Mouse (Mus musculus): ENCODE measurements around the gene Pald1. TPM values are rescaled to one million over a fixed set of nuclear protein-coding genes. Genes with fewer than 3 reads are reported as not detected.

Pald1 gene
- total and polyA plus RNA-seq, 3 experiments = 15.3 to 17.7 (median 17.6) TPM

DNA sequence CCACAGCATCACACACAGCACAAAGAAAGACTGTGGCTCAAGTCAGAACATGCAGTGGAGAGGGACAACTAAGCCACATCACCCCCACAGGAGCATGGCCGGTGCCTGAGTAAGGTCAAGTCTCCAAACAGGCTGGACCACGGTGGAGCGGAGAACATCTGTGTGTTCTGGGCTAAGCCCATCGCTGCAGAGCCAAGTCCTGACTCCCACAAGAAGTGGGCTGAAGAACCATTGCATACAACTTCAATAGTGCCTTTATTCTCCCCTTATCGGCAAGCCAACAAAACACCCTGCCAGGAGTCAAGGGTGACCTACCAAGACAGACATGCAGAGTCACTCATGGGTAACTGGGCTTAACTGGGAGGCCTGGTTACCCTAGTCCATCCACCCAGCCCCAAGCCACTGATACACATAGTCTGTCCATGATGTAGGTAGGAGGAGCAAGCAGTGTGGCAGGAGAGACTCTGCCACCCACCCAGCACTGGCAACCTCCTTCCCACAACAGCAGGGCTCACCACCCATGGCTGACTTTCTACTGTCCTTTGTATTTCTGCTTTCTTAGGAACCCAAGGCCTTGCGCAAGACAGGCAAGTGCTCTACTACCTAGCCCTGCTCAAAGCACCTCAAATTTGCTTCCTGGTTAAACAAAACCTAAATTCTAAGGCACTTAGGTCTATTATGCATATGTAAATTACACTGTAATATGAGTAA lies 8.4 kb downstream of the Pald1 start:
- 49% methylated on average over 6 of the region's 6 CpGs for WGBS
- H3K4me1 ChIP-seq (ENCODE audit: control insufficient read depth, insufficient read depth, low read length) = peaks cover 56% of the 10 kb centered on the region
- H3K4me3 ChIP-seq = no peak overlapping the region

DNA sequence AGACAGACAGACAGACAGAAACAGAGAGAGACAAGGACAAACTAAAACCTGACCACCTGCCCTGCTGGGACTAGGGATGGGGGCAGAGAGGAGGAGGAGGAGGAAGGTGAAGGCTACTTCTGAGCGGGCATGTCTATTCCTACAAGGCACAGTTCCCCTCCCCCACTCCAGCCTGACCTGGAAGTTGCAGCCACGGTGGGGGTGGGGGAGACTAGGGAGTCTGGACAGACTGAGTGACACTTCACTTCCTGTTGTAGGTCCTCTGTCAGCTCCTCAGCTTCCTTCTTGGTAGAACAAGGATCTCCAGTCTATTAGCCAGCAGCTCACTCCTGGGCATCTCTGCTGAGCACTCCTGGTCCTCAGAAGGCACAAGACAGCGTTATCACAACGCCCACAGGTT lies 9.3 kb downstream of the Pald1 start:
- peak overlapping the region; percentile 62 for H3K27ac ChIP-seq
- peaks cover 14% of the 10 kb centered on the region for H3K36me3 ChIP-seq (ENCODE audit: control insufficient read depth, insufficient read depth, low read length)
- peaks cover 5% of the 10 kb centered on the region for H3K79me2 ChIP-seq (replicated peaks; ENCODE audit: control insufficient read depth, insufficient read depth, low read length)
- intact Hi-C loops (cut with DNase I) = no loop called here
- peak; percentile 62 to 64 for DNase-seq
- no peak overlapping the region for H3K4me3 ChIP-seq
- no peaks in the 10 kb centered on the region for H3K27me3 ChIP-seq (ENCODE audit: control insufficient read depth, insufficient read depth, low read length)
- 0 out of 2 replicates have a peak, but pooled peaks have one; percentile 56 for TF ChIP-seq EP300 (IDR thresholded peaks at IDR 0.05; ENCODE audit: insufficient read depth, low read depth, low read length)
- TF ChIP-seq CTCF (IDR thresholded peaks at IDR 0.05) = no peak
- peak; percentile 32; the same call in 1 of the 2 replicates for TF ChIP-seq POLR2A (IDR thresholded peaks at IDR 0.05; ENCODE audit: insufficient read depth, low read depth, low read length)
- H3K4me1 ChIP-seq (ENCODE audit: control insufficient read depth, insufficient read depth, low read length) = peaks cover 54% of the 10 kb centered on the region
- no peak overlapping the region for H3K9ac ChIP-seq (ENCODE audit: low read depth, low read length)
- 26% methylated on average over 4 of the region's 4 CpGs for WGBS

More for the DNA sequence above, 8.4 kb downstream of the Pald1 start:
- H3K9ac ChIP-seq (ENCODE audit: low read depth, low read length) = no peak overlapping the region
- peaks cover 5% of the 10 kb centered on the region for H3K79me2 ChIP-seq (replicated peaks; ENCODE audit: control insufficient read depth, insufficient read depth, low read length)
- peaks cover 12% of the 10 kb centered on the region for H3K36me3 ChIP-seq (ENCODE audit: control insufficient read depth, insufficient read depth, low read length)
- peak in 1 of 2 experiments; percentile 37 for DNase-seq
- no peaks in the 10 kb centered on the region for H3K27me3 ChIP-seq (ENCODE audit: control insufficient read depth, insufficient read depth, low read length)
- H3K27ac ChIP-seq = peak overlapping the region; percentile 62
- no peak for TF ChIP-seq CTCF (IDR thresholded peaks at IDR 0.05)
- no peak for TF ChIP-seq POLR2A (IDR thresholded peaks at IDR 0.05; ENCODE audit: insufficient read depth, low read depth, low read length)
- TF ChIP-seq EP300 (IDR thresholded peaks at IDR 0.05; ENCODE audit: insufficient read depth, low read depth, low read length) = no peak
- intact Hi-C loops (cut with DNase I) = no loop called here

DNA sequence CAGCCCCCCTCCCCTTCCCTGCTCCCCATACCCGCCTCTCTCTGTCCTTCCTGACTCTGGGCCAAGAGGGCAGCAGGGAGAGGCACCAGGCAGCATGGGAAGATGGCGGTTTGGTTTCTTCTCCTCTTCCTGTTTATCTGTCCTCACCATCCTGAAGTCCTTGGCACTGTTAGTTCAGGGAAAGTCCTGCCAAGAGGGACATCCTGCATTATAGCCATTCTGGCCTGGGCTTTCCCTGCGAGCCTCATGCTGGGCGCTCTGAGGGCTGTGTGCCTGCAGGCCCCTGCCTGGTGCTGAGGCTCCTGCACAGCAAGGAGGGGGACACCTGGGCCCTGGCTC lies 10.8 kb downstream of the Pald1 start:
- WGBS = 25% methylated on average over 4 of the region's 4 CpGs
- H3K4me1 ChIP-seq (ENCODE audit: control insufficient read depth, insufficient read depth, low read length) = peaks cover 58% of the 10 kb centered on the region
- peaks cover 25% of the 10 kb centered on the region for H3K36me3 ChIP-seq (ENCODE audit: control insufficient read depth, insufficient read depth, low read length)
- H3K4me3 ChIP-seq = no peak overlapping the region
- TF ChIP-seq POLR2A (IDR thresholded peaks at IDR 0.05; ENCODE audit: insufficient read depth, low read depth, low read length) (no peak), CTCF (IDR thresholded peaks at IDR 0.05) (no peak), EP300 (IDR thresholded peaks at IDR 0.05; ENCODE audit: insufficient read depth, low read depth, low read length) (no peak)
- DNase-seq = peak in 1 of 2 experiments; percentile 26
- peaks cover 6% of the 10 kb centered on the region for H3K79me2 ChIP-seq (replicated peaks; ENCODE audit: control insufficient read depth, insufficient read depth, low read length)
- intact Hi-C loops (cut with DNase I) = no loop called here
- H3K9ac ChIP-seq (ENCODE audit: low read depth, low read length) = no peak overlapping the region
- H3K27ac ChIP-seq = peak overlapping the region; percentile 77
- no peaks in the 10 kb centered on the region for H3K27me3 ChIP-seq (ENCODE audit: control insufficient read depth, insufficient read depth, low read length)

DNA sequence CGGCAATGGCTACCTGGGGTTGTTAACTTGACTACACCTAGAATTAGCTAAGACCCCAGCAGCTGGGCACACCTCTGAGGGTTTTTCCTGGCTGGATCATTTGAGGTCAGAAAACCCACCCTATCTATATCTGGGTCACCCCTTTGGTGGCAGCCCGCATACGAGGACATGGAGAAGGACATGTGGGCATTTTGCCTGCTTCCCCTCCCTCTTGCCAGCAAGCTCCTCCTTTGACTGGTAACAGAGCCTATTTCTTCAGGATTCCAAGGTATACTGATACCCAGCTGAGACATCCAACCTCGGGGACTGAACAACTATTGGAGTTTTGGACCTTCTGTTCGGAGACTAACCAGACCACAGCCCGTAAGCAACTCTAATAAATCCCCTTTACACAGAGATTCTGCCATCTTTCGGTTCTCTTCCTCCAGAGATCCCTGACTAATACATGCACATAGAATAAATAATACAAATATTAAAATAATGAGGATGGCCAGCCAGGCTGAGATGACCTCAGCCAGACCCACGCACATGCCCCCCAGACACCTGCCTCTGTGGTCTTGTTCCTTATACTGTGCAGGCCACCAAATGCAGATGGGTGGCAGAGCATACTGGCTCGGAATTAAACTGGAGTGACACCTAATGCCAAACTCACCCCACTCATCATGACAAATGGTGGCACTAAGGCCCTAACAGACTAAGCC lies 11.3 kb downstream of the Pald1 start:
- WGBS = 58% methylated on average over 9 of the region's 9 CpGs
- Histone ChIP-seq H3K9ac (ENCODE audit: low read depth, low read length) (no peak overlapping the region), H3K27ac (peak overlapping the region; percentile 77), H3K4me3 (no peak overlapping the region), H3K27me3 (ENCODE audit: control insufficient read depth, insufficient read depth, low read length) (no peaks in the 10 kb centered on the region), H3K4me1 (ENCODE audit: control insufficient read depth, insufficient read depth, low read length) (peaks cover 58% of the 10 kb centered on the region), H3K36me3 (ENCODE audit: control insufficient read depth, insufficient read depth, low read length) (peaks cover 25% of the 10 kb centered on the region), H3K79me2 (replicated peaks; ENCODE audit: control insufficient read depth, insufficient read depth, low read length) (peaks cover 6% of the 10 kb centered on the region)
- TF ChIP-seq POLR2A (IDR thresholded peaks at IDR 0.05; ENCODE audit: insufficient read depth, low read depth, low read length) (no peak), CTCF (IDR thresholded peaks at IDR 0.05) (no peak), EP300 (IDR thresholded peaks at IDR 0.05; ENCODE audit: insufficient read depth, low read depth, low read length) (no peak)
- intact Hi-C loops (cut with DNase I) = no loop called here
- DNase-seq = no peak

DNA sequence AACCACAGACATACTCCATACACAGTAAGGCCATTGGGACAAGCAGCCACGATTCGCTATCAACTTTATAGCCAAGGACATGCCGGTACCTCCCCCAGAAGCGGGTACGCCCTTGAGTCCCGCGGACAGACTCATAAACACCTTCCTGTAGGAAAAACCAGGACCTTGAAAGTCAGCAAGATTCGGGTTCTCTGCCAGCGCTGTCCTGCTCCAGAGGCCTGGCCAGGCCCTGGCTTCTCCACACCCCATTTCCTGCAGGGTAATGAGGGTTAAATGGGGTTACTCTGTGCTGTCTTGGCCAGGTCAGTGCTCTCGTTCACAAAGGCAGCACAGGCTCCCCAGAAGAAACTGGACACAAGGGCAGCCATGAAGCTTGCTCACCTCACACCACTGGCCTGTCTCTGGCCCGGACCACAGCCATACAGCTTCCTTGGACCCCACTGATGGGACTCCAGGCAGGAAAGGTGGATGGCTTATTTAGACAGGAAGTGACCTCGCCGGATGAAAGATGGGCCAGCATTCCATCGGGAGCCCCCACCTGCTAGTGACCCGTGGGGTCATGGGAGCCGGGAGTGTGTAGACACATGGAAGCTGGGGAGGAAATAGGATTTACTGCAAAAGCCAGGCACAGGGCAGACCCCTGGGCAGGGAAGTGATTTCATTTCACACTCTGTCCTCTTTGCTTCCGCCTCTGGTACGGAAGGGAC lies 12.9 kb downstream of the Pald1 start:
- TF ChIP-seq EP300 (IDR thresholded peaks at IDR 0.05; ENCODE audit: insufficient read depth, low read depth, low read length) (peak; percentile 81; the same call in 1 of the 2 replicates), POLR2A (IDR thresholded peaks at IDR 0.05; ENCODE audit: insufficient read depth, low read depth, low read length) (no peak)
- peaks cover 6% of the 10 kb centered on the region for H3K79me2 ChIP-seq (replicated peaks; ENCODE audit: control insufficient read depth, insufficient read depth, low read length)
- no peaks in the 10 kb centered on the region for H3K27me3 ChIP-seq (ENCODE audit: control insufficient read depth, insufficient read depth, low read length)

More for the DNA sequence above, 12.9 kb downstream of the Pald1 start:
- DNase-seq = peak; percentile 67 to 79
- Histone ChIP-seq H3K9ac (ENCODE audit: low read depth, low read length) (no peak overlapping the region), H3K27ac (peak overlapping the region; percentile 77), H3K36me3 (ENCODE audit: control insufficient read depth, insufficient read depth, low read length) (peaks cover 25% of the 10 kb centered on the region), H3K4me1 (ENCODE audit: control insufficient read depth, insufficient read depth, low read length) (peaks cover 63% of the 10 kb centered on the region), H3K4me3 (no peak overlapping the region)
- intact Hi-C loops (cut with DNase I) = no loop called here
- 40% methylated on average over 18 of the region's 18 CpGs for WGBS
